Mouse (Mus musculus): ENCODE data around the gene Smc6.

Smc6 gene

DNA sequence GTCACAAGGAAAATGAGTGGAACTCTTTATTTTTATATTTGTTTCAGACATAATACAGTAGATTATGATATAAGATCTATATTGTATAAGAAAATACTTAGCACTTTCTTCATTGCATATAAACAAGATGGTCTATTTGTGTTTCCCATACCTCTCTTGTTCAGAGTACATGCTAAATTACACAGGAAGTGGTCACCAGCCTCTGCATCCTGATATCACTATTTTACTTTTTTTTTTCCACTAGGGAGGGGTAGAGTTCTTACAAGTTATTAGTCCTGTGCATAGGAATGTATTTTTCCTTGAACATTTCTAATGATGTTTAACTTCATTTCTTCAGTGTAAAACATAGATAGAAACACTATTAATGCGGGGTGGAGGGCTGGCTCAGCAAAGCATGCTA lies 35.2 kb downstream of the Smc6 start:
- DNase-seq: no peak

DNA sequence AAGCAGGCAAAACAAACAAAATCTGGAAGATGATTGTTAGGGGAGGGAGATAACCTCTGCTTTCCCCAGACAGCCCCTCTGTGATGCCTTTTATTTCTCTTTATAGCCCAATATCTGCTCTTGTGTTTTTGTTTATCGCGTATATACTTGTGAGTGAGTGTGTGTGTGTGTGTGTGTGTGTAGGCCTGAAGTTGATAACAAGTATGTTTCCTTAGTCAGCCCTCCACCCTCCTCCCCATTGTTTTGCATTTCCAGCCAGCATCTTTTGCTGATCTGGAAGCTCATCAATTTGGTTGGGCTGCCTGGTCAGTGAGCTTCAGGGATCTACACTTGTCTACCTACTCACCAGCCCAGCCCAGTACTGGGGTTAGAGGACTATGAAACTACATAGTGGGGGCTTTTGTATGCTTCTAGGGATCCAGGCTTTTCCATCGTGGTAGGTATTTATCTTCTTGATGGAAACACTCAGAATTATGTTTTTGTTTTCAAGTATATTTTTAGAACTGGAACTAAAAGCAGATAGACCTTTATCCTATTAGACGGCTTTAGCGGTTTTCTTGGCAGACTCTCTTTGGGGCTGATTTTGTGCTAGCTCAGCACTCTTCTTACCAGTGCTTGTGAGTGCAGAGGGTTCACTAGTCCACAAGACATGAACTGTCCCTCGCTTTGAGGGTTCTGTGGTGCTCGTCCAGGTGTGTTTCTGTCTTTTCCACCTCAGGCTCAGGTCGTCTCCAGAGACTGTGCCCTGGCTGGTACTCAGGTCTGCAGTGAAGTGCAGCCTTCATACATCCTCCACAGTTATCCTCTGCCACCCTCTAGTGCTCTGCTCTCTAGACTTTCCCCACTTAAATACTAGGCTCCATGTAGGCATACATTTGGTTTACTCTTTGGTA lies 41.3 kb downstream of the Smc6 start:
- no peak for DNase-seq

DNA sequence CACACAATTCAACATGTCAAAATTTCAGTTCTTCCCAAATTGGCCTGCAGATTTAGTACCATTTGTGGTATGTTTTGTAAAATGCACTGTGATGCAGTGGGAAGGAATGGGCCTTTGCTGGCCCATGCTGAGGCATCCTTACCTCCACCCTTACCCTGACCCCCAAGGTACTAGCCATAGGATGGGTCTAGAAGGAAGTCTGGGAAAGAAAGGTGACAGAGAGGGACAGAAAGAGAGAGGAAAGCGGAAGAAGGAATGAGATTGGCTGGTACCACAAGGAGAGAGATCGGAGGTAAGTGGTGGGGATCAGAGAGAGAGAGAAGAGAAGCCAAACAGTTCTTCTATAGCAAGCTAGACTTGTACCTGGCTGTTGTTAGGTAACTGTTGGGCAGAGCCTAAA lies 45.4 kb downstream of the Smc6 start:
- no peak for DNase-seq

DNA sequence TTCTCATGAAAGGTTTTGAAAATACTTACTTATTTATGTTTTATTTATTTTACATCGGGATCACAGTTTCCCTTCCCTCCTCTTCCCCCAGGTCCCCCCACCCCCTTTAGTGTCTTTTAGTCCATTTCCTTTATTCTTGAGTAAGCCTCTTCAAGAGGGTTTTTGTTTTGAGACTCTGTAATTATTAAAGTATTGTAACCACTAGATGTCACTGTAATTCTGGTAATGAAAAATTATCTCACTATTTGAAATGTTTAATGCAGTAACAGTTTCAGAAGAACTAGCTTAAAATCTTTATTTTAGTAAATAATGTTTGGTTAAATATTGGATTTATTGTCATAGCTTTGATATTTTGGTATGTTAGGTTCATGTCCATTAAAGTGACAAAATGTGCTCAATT lies 48.2 kb downstream of the Smc6 start:
- peak; percentile 54 for DNase-seq

DNA sequence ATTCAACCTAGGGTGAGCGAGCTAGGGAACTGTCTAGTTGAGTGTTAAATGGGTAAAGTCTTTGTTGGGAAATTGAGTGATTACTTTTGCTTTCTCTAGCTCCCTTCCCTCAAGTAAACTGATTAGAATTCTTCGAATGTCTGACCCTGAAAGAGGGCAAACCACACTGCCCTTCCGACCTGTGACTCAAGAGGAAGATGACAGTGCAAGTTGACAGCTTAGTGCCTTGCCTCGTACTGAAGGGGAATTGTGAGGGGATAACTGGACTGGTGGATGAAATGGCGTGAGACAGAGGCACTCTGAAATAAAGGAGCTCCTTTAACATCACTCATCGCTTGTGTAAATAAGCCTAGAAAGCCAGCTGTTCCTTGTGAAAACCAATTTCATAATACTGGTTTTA lies 52.0 kb downstream of the Smc6 start:
- no peak for DNase-seq

DNA sequence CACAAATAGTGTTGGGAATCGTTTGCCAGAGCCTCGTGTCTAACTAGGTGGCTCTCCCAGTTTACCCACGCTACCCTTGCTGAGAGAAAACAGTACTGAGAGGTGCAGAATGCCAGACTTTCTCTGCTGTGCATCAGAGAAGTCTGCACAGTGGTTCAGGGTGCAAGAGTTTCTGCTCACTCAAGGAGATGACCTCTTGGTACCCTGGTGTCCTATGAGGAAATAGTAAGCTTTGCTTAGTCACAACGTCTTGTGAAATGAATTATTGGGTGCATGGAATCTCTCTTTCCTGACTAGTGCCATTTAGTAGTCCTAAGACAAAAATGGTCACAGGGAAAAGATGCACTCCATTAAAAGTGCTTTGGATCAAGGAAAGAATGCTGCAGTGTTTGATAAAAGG lies 58.8 kb downstream of the Smc6 start:
- no peak for DNase-seq

DNA sequence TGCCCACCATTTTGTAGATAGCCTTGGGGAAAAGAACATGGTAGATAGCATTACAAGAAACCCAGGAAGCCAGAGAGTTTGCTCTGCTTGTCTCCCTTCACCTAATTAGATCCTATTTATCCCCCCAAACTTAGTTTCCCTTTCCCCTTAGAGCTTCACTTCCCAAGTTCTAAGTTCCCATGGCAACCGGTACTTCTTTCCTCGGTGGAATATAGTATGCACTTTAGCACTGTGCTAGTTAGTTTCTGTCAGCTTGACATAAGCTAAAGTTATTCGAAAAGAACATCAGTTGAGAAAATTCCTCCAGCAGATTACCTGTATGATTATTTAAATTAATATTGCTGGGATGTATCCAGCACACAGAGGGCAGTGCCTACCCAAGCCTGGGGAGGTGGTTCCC lies 60.8 kb downstream of the Smc6 start:
- no peak for DNase-seq

DNA sequence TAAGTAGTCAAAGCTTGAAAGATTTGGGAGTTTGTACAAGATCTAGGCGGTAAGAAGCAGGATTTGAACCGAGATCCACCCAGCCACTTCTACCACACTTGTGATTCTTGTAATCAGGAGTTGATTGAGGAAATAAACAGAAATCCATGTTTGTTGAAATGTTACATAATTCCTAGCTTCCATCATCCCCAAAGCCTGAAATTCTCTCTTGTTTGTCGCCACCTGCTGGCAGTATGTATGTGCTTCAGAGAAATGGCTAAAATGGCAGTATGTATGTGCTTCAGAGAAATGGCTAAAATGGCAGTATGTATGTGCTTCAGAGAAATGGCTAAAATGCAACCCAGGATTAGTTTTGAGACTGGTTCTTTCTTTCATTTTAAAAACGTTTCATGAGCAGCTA lies 71.2 kb downstream of the Smc6 start:
- DNase-seq: peak; percentile 59

DNA sequence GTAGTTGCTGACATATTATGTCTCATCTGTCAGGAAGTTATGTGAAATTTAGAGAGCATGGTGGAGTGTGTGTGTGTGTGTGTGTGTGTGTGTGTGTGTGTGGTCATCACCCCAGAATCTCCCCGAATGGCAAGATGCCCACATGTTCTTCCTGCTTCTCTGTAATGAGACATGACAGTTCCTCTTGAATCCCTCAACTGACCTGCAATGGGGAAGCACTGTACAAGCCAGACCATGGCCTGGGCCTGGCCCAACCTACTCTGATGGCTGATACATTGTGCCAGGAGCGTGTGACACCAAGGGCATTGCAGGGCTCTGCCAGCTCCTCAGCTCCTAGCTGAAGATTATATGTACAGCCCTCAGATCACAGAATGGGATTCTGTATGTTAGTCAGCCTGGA lies 72.6 kb downstream of the Smc6 start:
- DNase-seq: no peak

DNA sequence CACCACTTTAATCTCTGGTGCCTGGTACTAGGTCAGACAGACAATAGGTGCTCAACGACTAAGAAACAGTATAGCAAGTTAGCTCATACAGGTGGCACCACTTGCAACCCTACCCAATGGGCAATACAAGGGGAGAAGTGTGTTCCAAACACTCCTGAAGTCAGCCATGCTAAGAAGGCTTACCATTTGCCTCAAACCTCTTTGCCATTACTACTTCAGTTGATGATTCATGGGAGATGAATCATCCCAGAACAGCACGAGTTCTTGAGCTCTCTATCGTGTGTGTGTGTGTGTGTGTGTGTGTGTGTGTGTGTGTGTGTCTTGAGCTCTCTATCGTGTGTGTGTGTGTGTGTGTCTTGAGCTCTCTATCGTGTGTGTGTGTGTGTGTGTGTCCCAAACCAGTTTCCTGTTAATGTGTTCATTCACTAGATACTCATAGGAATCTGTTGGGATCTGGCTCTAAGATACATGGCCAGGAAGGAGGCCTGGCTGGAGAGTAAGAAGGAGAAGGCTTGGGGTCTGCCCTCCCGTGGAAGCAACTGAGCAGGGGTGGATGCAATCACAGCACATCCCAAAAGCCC lies 76.4 kb downstream of the Smc6 start:
- no peak for DNase-seq

DNA sequence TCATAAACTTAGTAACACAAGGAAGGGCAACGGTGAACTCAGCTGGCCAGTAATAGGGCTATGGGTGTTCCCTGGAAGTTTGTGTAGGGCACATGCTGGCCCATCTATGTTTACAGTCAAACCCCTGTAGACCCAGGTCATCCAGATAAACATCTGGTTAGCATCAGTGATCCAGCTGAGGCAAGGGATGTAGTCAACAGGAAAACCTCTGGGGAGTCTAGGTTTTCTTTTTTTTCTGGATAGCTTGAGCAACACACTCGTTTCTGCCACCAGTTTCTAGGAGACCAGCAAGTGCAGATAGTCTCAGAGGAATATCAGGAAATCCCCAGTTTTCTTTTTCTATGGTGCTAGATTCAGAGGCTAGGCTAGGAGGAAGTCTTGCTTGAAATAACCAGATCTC lies 80.3 kb downstream of the Smc6 start:
- DNase-seq: no peak

DNA sequence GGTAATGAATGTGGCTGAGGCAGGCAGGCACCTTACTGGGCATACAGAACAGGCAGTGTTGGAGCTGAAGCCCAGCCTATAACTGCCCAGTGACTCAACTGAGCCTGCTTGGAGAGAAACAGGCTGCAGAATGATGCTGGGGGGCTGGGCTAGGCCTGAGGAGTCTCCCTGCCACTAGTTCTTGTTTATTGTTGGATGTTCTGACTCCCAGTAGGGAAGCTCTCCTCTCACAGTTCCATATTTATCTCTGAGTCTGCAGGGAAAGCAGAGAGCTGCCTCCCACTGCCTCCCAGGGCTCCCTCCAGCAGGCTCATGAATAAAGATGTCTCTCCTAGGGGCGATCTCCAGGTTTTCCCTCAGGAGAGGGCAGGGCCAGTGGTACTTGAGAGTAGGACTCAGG lies 82.7 kb downstream of the Smc6 start:
- no peak for DNase-seq

DNA sequence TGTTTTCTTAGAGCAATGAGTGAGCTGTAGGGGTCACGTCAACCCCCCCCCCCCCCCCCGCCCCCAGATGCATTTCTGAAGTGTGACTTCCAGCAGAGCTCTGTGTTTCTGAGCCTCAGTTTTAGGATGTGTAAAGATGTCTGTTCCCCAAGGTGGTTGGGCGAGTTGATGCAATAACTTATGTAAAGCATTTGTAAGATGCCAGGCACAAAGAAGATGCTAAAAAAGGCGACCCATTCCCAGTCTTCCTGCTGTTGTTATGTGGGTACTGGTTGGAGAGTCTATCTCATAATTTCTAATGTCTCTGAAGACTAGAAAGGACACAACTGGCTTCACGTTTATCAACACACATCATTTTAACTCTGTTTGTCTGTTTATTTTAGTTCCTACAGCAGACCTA lies 84.2 kb downstream of the Smc6 start:
- DNase-seq: no peak

DNA sequence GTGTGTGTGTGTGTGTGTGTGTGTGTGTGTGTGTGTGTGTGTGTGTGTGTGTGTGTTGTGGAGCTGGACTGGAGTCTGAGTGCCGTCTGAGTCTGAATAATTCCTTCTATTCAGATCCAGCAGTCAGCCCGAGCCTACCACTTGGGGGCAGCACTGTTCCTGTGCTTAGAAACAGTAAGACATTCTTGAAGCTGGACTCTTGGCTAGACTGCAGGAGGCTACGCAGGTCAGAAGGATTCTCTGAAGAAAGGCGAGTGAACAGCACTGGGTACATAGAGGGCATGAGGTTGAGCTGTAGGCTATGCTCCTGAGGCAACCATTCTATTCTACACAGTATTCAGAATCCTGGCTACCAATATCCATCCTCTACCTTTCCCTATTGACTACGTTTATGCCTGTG lies 85.2 kb downstream of the Smc6 start:
- peak; percentile 96 for DNase-seq

DNA sequence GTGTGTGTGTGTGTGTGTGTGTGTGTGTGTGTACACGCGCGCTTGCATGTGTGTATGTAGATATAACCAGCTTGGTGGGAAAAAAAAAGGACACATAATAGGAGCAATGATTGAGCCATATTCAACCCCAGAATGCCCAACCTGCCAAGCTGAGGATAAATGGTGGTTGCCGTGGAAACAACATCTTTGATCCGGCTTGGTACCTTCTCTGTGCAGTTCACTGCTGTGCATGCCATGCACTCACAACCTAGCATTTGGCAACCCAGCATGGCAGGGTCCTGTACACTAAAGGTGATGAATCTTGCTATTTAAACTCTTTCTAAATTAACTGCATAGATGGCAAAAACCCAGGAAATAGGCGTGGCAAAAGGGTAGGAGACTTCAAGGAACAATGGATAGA lies 96.7 kb downstream of the Smc6 start:
- DNase-seq: no peak

DNA sequence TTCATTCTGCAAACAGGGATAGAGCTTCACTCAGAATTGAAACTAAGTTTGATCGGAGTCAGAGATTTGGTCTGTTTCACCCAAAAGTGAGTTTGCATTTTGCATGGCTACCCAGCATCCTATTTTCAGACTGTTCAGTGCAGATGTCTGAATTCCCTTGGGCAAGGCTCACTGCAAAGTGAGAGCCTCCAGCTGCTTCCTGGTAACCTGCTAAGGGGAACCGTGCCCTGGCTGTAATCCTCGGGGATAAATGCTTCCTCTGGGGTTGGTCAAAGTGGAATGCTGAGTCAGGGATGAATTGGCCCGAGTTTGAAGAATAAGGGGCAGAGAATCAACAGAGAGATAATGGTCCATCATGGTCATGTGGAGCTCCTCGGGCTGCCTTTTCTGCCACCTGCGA lies 99.2 kb downstream of the Smc6 start:
- DNase-seq: no peak

DNA sequence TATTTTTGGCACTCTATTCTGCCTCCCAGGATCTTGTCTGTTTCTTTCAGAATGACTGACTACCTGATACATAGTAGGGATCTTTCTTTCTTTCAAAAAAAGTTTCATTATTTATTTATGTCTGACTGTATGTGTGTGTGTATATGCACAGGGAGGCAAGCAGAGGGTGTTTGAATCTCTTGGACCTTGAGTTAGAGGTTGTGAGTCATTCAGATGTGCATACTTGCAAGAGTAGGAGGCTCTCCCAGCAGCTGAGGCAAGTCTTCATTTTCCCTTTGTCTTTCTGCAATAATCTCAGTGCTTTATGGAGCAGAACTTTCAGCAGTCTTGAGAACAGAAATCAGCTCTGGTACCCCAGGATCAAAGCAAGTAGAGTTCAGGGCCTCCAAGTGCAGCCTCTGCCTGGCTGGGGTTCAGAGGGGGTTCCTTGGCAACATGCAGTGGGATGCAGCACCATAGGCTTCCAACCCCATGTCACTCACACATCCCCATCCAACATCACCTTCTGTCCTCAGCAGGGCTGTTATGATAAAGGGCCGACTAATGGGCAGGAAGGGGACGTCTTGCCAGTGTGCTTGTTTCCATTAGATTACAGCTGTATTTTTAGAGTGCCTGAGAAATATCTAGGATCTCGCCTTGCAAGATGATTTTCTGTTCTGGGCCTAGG lies 101.5 kb downstream of the Smc6 start:
- no peak for DNase-seq
